Mouse (Mus musculus): ENCODE measurements at regions not wholly inside any gene's neighbourhood (a gene's known extent, or its start where the extent isn't known, plus 50 kb on each side); places are given as distances from the start of the nearest gene placed in this dataset.
A peak's percentile ranks its signal among the peaks of the same experiment; 100 is the strongest.

DNA sequence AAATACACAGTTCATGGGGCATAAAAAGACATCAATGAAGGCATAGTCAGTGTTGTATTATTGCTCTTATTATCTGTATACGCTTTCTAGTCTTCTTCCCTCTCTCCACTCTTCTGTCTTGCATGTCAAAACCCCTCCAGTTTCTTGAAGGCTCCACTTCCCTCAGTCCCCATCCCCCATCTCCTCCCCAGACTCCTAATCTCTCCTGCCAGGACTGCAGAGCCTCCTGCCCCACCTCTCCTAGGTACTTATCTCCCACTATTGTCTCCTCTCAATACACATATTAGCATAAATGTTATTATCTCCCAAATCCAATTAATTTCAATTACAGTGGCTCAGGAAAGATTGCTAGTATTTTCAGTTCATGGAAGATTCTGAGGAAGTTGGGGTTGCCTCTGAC is 264.2 kb downstream of the Gm9195 start:
- DNase-seq (ENCODE audit: low spot score in 2 of 2): no peak
- intact Hi-C loops (cut with DNase I): no loop called here

DNA sequence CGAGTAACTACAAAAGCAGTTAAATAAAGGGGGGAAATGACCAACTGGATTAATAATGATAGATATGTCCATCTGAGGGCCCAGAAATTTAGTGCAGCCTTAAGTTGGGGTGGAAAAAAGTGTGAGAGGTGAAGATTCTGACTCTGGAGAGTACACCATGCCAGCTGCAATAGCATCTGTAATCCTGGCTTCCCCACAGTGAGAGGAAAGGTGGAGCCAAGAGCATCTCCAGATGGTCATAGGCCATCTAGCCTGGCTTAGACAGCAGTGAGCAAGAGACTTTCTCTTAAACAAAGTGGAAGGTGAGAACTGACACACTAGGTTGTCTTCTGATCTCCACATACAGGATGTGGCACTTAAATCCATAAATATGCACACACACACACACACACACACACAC is 264.7 kb downstream of the Gm9195 start:
- no peak for DNase-seq (ENCODE audit: low spot score in 2 of 2)
- intact Hi-C loops (cut with DNase I): no loop called here

- no peak for DNase-seq (ENCODE audit: low spot score in 2 of 2)
- intact Hi-C loops (cut with DNase I): no loop called here
These were observed 268.8 kb downstream of the Gm9195 start for GRCm38 (mm10) chr14:72222836-72223235.

DNA sequence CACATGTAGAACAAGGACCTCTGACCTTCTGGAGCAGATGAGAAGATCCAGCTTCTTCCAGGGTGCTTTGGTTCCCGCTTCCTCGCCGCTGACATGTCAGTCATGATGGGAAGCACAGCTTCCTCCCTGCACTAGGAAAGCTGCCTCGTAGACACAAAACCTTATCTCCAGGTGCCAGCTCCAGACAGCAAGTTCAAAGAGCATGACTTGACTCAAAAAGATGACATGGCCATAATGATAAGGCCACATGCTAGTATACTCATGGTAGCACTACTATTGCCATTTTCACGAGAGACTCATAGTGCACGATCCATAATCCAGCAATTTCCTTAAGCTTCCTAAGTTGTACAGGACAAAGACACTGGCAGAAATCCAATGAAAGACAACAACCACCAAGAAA is 272.1 kb downstream of the Gm9195 start:
- no peak for DNase-seq (ENCODE audit: low spot score in 2 of 2)
- intact Hi-C loops (cut with DNase I): no loop called here

GRCm38 (mm10) chr14:72200307-72200706 is 291.3 kb downstream of the Gm9195 start:
- DNase-seq (ENCODE audit: low spot score in 2 of 2): no peak
- intact Hi-C loops (cut with DNase I): no loop called here

DNA sequence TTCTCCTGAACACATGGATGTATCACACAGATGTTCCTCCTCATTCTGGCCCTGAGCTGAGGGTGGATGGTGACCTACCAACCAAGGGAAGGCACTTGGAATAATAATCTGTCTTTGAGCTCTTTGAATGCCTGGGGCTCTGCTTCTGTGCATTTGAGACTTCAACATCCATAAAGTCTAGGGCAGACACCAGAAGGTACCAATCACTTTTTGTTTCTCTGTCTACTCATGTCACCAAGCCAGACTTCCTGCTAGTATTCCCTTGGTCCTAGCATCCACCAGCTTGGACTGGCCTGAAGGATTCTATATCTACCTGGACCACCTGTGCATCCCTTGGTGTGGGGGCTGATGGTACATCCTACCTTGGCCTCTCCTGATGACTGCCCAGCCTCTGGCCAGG is 291.7 kb downstream of the Gm9195 start:
- intact Hi-C loops (cut with DNase I): no loop called here
- no peak for DNase-seq (ENCODE audit: low spot score in 2 of 2)

- intact Hi-C loops (cut with DNase I): no loop called here
- no peak for DNase-seq (ENCODE audit: low spot score in 2 of 2)
These were observed 293.7 kb downstream of the Gm9195 start for GRCm38 (mm10) chr14:72197972-72198371.

GRCm38 (mm10) chr14:72187329-72187984 is 304.2 kb downstream of the Gm9195 start:
- DNase-seq (ENCODE audit: low spot score in 2 of 2): peak; percentile 54 to 59
- intact Hi-C loops (cut with DNase I): loop anchor here (5.0 to 10.0 kb wide), 2 partner anchors 160 to 1403 kb away; no protein-coding TSS in a partner anchor

- no peak for DNase-seq (ENCODE audit: low spot score in 2 of 2)
- intact Hi-C loops (cut with DNase I): no loop called here
These were observed 315.9 kb downstream of the Gm9195 start for GRCm38 (mm10) chr14:72175751-72176150.

- intact Hi-C loops (cut with DNase I): no loop called here
These were observed 318.9 kb downstream of the Gm9195 start for GRCm38 (mm10) chr14:72172549-72173405.

GRCm38 (mm10) chr14:72171777-72172176 is 319.9 kb downstream of the Gm9195 start:
- intact Hi-C loops (cut with DNase I): no loop called here
- DNase-seq (ENCODE audit: low spot score in 2 of 2): no peak

More at GRCm38 (mm10) chr14:72172549-72173405, 318.9 kb downstream of the Gm9195 start:
- DNase-seq (ENCODE audit: low spot score in 2 of 2): no peak

DNA sequence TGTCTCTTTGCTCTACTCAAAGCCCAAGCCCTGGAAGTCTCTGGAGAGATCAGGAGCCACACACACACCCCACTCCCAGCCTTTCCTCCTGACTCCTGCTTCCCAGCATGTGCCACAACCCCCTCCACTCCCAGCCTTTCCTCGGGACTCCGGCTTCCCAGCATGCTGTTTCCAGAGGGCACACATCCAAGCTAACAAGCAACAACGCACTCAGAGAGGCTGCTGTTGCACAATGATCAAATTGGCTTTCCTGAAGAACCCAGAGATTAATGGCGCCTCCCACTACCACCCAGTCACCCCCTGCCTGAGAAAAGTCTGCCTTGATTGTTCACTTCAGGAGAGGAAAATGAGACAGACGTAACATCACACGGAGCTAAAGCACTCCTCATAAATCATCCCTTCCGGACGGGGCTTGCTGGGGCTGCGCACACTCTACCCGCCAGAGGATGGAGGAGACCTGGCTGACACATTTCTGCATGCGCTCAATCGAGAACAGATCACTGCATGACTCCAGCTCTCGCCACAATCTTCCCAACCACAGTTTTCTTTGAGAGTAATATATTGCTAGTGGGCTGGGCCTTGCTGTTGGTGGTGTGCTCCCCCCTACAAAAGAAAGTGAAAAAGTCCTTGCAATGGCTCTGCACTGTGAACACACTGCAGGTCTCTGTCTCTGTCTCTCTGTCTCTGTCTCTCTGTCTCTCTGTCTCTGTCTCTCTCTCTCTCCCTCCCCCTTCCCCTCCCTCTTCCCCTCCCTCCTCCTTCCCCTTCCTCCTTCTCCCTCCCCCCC is 332.9 kb downstream of the Gm9195 start:
- intact Hi-C loops (cut with DNase I): no loop called here
- peak in 1 of 2 experiments; percentile 10 for DNase-seq (ENCODE audit: low spot score in 2 of 2)

- intact Hi-C loops (cut with DNase I): no loop called here
- no peak for DNase-seq (ENCODE audit: low spot score in 2 of 2)
These were observed 336.3 kb downstream of the Gm9195 start for GRCm38 (mm10) chr14:72155197-72155907.

- intact Hi-C loops (cut with DNase I): no loop called here
These were observed 340.0 kb downstream of the Gm9195 start for GRCm38 (mm10) chr14:72151676-72152075.

GRCm38 (mm10) chr14:72149463-72149862 is 342.2 kb downstream of the Gm9195 start:
- intact Hi-C loops (cut with DNase I): no loop called here
- DNase-seq (ENCODE audit: low spot score in 2 of 2): peak in 1 of 2 experiments; percentile 67

More at GRCm38 (mm10) chr14:72151676-72152075, 340.0 kb downstream of the Gm9195 start:
- DNase-seq (ENCODE audit: low spot score in 2 of 2): no peak

GRCm38 (mm10) chr14:72148886-72149285 is 342.8 kb downstream of the Gm9195 start:
- DNase-seq (ENCODE audit: low spot score in 2 of 2): no peak
- intact Hi-C loops (cut with DNase I): no loop called here

- intact Hi-C loops (cut with DNase I): no loop called here
- no peak for DNase-seq (ENCODE audit: low spot score in 2 of 2)
These were observed 345.3 kb downstream of the Gm9195 start for GRCm38 (mm10) chr14:72146381-72146780.

DNA sequence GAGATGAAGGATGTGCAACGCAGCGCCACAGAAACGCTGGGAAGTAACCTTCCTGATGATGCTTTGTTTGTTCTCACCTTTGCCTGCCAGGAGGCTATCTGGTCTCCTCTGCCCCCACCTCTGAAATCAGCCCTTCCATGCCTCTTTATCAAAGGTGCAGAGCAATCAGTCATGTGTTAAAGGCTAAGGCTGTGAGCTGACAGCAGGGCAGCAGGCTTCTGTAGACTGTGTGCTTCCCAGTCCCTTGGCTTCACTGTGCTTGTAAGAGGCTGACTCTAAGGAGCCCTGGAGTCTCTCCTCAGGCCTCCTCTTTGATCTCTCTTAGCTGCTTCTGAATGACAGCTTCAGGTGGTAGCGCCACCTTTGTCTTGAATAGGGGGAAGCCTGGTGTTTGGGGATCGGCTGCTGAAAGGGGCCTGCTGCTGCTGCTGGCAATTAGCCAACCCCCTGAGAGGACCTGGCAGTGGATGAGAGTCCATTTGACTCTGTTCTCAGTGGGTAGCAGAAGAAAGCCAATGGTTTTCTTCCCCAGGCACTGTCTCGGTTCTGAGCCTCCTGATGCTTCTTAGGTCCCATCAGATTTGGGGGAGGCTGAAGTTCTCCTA is 348.7 kb downstream of the Gm9195 start:
- intact Hi-C loops (cut with DNase I): no loop called here
- no peak for DNase-seq (ENCODE audit: low spot score in 2 of 2)

GRCm38 (mm10) chr14:72141136-72141535 is 350.5 kb downstream of the Gm9195 start:
- DNase-seq (ENCODE audit: low spot score in 2 of 2): no peak
- intact Hi-C loops (cut with DNase I): no loop called here

All from left cerebral cortex, postnatal 14 days (tissue).